Mouse (Mus musculus): Measurements from ENCODE around the gene Rapgef5.

The Rapgef5 gene

DNA sequence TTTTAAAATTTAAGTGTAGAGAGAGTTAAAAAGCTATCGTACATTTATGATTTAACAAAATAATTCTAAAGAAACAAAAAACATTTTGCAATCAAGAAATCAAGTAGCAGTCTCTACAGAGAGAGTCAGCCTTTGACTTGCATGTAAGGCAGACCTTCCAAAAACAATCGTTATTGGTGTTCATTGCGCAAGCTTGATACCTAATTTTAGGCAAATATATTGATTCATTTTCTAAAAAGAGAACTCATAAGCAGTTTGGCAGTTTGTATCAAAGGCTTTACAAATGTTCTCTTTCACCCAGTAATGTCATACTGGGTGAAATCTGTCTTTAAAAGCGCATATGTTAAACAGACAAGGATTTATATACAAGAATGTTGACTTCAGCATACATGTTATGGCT lies 208.7 kb downstream of the Rapgef5 start:
- no peak for DNase-seq

DNA sequence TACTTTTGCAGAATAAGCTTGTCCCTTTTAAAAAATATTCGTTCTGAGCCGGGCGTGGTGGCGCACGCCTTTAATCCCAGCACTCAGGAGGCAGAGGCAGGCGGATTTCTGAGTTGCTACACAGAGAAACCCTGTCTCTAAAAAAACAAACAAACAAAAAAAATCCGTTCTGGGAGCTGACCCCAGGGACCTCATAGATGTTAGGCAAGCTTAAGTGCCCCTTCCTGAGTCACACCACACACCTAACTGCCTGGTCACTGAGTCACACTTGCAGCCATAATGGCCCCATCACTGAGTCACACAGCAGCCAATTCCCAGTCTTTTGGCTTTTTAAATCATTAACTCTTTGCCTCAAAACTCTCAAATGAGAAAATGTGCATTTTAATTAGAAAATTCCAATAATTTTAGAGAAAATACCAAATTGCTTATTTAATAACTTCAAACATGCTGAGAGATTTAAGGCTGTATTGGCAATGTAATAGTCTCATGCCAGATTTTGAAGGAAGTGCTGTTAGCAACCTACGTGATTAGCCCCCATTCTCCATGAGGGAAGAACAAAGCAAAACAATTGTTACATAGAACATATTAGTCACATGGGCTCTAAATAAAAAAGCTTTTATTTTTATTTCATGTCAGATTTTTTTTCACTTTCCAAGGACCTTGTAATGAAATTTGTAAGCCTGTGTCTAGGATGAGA lies 211.3 kb downstream of the Rapgef5 start:
- no peak for DNase-seq

DNA sequence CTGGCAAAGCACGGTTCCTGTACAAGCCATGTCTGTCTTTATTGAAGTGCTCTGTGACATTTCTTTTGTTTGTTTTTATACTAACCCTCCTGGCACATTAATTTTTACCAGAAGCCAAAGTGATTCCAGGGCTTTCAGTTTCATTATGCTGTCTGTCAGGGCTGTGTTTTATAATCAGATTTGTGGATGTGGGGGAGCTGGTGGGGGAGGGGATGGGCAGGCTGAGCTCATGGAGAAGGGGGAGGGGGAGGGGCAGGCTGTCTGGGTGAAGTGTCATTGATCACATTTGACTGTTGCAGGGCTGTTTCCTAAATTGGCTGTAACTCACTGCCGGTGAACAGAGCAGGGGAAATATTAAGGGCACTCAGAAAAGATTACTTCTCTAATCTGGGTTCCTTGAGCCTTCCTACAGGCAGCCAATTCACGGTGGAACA lies 211.9 kb downstream of the Rapgef5 start:
- DNase-seq: no peak

DNA sequence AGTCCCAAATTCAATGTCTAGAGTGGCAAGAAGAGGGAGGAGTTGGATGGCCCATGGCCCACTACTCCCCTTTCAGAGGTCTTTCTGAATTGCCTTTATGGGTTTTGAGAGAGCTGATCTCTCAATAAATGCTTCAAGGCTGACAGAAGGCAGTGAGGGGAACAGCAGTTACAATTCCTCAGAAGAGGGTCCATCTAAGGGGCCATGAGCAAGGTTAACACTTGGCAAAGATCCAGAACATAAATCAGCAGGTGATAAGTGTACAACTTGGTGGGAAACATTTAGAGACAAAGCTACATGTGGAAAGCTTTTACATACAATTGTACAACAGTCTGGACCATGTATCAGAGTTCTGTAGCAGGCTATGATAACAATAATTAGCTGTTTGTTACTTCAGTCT lies 217.3 kb downstream of the Rapgef5 start:
- DNase-seq: no peak

DNA sequence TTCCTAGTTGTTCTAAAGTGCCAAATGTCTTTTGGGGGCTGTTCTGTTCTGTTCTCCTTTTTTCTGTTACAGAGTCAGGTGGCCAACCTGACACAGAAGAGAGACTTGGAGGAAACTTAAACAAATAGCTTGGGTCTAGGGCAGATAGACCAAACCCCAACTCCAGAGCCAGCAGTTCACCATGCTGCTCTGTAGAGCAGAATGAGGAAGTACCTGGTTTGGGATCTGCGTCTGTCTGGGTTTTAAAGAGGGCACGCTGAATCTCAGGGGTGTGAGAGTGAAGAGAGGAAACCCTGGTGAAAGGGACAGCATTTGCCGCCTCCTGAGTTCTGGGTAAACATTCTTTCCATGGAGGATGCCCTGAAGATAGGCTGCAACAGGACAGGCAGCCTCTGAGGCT lies 219.9 kb downstream of the Rapgef5 start:
- no peak for DNase-seq

DNA sequence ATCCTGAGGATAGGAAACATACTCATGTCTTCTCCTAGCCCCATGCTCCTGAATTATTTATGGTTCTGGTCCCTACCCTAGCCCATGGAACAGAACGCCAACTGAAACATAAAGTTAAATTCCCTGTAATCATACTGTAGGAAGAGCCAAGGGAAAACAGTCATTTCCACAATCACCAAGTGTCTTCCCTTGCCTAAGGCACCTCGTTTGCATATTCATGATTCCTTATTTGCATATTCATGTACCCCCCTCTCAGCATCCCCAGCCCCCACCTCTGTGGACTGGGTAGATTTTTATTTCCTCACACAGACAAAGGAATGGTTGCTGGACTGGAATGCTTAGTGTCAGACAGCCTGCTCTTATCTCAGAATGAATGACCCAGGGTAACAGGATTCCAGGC lies 220.6 kb downstream of the Rapgef5 start:
- DNase-seq: no peak

DNA sequence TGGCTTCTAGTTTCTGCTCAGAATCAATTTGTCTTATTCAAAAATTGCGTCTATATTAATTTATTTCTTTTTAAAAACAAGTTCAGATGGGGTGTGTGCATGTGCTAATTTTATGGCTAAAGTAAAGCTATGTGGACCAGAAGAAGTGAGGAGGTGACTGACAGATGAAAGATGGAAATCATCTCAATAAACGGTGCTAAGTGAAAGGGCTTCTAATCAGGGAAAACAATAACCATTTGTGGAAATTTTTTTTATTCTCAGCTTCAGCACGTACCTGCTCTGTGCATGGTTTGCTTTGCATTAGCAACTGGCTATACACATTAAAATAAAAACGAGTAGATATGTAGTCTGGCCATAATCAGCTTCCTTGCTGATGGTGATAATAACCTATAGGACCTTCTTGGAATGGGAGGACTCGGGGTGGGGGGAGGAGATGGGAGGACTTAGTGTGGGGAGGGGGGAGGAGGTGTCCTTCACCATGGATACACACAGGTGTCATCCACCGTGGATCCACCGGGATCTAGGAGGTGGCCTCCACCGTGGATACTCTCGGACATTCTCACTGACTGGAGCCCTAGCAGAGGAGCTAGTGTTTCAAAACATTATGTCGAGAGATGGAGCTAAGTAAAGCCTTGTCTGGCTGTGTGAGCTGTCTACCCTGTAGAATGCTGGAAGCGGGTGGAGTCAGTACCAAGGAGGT lies 221.2 kb downstream of the Rapgef5 start:
- DNase-seq: no peak

DNA sequence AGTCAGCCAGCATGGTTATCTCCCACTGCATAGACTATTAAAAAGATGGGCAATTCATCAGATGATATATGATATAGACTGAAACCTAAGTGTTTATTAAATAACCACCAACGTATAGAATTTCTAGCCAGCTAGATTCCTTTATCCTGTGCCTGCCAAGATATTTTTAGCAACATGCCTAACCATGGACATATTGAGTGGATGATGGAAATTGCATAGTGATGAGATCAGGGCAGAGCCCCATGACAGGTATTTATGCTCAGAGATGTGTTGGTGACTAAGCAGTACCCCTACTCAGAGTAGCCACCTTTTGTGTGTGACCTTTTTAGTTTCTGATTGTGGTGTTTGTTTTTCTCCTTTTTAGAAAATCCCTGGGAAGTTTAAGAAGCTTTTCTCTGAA lies 226.2 kb downstream of the Rapgef5 start:
- DNase-seq: no peak

DNA sequence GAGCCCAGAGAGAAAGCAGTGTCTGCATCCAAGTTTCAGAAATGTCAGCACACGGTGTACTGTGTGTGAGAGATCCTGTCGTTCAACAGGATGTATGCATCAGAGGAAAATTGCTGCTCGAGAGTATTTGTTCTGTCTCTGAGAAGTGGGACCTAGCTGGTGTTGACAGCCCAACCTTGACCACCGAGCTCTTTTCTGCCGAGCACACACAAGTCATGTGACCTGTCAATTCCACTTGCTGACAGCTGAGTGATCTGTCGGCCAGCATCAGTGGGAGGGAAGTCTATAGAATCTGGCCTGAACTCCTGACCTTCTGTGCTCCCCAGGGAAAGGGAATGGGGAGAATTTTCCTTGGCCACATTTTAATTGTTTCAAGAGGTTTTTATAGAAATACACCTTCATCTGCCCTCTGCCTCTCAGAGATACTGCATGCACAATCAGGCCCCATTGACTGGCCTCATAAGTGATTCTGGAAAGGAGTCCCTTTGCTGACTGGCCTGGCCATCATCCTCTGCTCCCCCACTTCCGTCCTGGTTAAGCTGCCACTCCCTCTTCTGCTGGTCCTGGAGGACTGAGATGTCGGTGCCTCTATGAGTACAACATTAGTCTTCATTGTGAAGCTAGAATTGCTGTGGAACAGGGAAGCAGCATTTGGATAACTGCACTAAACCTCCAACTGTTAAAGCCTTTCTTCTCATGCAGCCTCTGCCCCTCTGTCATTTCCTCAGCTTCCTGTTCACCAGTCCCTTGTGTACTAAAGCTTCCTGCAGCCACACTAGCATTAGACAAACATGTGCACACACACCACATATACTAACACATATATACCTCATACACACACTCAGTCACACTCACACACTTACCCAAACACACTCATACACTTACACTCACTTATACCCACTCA lies 228.6 kb downstream of the Rapgef5 start:
- no peak for DNase-seq

DNA sequence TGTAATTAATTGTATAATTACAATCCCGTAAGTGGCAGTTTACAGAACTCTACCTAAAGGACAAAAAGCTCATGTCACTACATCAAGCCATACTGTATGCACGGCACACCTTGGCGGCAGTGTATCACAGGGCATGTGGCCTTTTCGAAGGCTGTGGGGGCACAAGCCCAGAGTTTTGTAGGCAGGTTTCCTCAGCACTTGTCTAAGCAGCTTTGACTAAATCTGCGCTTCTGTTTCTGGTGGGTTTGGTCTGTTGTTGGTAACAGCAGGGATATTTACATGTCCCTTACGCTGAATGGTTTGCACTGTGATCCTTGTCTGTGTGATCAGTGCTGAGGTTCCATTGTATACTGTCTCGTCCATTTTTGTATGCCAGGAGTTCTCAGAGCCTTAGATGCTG lies 230.3 kb downstream of the Rapgef5 start:
- no peak for DNase-seq

DNA sequence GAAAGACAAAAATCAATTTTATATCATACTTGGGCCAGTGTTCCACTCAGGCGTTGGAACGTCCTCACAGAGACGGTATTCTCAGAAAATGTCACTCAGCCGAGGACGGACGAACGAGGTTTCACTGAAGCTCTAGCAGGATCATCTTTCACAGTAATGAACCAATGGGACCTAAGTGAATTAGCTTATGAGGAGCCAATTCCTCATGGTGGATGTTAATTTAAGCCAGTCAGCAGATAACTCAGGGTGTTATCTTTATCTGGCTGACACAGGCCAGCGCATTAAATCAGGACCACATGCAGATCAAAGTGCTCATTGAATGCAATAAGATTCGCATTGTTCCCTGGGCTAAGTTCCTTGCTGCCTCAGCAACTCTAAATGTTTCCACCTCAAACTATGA lies 234.8 kb downstream of the Rapgef5 start:
- no peak for DNase-seq

DNA sequence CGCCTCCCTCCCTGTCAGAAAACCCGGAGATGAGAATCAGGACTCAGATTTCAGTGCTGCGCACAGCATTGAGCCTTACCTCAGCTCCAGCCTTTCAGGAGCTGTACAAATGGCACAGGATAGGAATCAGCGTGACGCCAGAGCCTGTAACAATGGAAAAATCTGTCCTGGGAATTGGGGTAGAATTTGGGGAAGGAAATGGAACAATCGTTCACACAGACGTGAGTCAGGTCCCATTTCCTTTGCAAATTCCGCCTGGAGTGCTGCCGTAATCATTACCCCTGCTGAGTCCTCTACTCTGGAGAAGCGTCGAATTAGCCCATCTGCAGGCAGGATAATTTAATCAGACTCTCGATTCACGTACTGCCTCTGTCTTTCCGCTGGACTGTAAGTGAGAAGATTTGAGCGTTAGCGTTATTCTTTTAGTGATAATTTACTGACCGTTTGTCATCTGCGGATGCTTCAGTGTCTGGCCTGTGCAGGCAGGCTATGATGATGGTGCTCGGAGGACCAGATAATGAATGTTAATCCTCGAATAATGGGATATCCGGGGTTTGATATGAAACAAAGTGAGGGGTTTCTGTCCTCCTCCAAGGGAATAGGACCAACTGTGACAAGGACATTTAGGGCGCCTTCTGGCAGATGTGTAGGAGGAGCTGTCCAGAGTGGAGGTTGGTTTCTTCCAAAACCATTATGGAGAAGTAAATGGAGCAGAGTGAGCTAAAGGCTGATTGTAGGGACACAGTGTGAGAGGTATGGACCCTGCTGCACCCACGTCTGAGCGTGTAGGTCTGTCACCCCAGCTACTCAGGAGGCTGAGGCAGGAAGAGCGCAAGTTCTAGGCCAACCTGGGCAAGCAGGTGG lies 235.5 kb downstream of the Rapgef5 start:
- DNase-seq: peak; percentile 34

DNA sequence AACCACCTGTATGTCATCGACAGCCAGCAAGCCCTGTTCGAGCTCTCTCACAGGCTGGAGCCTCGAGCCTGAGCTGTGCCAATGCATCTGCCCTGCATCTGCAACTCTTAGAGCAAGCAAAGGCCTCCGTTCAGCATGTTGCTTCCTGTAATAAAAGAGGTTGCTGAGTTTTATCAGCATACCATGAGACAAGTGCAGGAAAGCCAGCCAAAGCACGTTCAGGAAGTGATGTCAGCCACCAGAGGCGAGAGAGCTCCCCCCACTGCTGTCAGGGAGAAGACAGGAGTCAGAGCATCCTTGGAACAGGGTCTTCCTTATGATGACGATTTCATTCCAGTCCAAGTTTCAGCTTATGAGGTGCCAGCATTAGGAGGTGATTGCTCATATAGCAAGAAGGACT lies 239.7 kb downstream of the Rapgef5 start:
- peak; percentile 16 for DNase-seq

DNA sequence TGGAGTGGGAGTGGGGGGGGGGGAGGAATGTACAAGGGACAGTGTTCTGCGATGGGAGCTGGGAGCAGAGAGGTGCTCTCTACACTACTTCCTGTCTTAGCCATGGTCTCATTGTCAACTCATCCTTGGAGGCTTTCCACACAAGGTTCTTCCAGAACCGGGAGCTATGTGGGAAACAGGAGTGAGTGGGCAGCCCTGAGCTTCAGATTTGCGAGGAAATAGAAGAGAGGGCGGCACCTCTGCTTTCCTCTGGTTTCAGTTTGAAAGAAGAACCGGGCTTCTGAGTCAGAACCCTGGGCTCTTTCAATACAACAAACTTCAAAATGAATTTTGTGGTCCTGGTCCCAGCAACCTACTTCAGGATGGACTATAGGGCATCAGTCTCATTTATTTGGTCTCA lies 244.1 kb downstream of the Rapgef5 start:
- DNase-seq: no peak

DNA sequence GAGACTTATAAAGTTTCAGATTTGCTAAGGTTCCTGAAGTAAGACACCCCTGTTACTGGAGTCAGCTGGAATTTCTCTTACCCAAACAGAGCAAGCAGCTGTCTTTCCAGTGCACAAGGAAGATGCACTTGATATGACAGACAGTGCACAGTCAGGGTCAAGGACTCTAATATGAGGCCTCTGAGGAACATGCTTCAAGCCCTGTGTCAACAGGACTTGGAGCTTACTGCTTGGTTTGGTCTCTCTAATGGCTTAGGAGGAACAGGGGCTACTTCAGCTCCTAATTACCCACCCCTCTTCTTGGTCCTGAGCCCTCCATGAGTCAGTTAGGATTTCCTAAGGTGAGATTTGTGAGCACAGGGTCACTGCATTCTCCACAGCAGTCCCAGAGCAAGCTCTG lies 244.6 kb downstream of the Rapgef5 start:
- DNase-seq: no peak

DNA sequence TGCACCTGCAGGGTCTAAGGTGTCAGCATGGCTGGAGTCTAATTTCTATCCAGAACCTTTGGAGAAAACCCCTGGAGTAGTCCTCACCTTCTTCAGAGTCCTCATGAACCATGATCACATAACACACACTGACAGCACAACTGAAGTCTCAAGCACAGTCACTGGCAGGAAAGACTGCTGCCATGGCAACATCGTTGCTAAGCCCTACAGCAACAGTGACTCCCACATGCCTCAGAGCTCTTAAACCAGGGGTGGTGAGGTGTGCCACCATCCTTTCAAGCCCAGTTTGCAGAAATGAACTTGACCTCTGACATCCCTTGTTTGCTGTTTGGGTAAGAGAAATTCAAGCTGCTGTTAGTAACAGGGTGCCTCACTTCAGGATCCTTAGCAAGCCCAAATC lies 245.4 kb downstream of the Rapgef5 start:
- no peak for DNase-seq

DNA sequence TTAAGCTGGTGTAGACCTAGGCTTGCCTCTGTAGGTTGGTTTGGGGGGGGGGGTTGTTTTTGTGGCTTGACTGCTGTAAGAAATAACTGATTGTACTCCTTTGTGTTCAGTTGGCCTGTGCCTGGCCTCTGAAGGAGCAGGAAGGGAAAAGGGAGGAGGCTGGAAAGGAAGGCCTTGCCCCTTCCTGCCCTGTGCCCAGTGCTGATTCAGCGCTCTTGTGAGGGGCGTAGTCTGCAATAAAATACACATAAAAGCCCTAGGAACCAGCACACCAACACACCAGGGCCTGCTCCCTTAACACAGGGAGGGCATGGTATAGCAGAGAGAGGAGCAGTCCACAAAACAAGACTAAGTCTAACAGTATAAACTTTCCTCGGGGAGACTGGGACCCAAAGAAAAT lies 247.0 kb downstream of the Rapgef5 start:
- DNase-seq: peak; percentile 27

DNA sequence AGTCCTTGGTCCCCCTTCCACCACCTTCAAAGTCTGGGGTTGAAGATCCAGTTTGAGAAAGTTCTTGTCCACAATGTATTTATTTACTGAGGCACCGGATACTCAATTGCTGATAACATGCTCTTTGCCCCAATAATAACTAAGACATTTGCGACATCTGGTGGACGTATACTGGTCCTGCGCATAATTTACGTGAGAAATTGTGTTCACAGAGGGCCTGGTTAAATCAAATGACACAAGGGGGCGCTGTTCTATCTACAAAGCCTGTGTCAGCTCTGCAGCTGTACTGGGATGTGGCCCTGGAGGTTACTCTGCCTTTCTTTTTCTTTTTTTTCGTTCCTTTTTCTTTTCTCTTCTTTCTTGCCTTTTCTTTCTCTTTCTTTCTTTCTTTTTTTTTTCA lies 248.6 kb downstream of the Rapgef5 start:
- peak; percentile 69 for DNase-seq

DNA sequence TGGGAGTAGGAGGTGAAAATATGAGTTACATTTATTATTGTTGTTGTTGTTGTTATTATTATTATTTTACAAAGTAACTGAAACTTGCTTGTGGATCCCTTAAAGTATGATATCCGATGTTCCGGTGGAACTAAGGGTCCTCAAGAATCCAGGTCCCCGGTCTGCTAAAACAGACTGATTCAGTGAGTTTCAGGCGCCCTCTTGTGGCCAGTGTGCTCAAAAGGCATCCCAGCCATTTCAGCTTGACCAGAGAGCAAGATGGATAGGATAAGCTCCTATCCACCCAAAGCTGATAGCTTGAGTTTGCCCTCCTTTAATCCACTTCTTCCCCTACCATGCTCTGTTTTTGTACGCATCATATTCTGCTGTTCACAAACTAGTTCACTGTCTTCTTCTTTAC lies 252.8 kb downstream of the Rapgef5 start:
- peak; percentile 72 for DNase-seq

DNA sequence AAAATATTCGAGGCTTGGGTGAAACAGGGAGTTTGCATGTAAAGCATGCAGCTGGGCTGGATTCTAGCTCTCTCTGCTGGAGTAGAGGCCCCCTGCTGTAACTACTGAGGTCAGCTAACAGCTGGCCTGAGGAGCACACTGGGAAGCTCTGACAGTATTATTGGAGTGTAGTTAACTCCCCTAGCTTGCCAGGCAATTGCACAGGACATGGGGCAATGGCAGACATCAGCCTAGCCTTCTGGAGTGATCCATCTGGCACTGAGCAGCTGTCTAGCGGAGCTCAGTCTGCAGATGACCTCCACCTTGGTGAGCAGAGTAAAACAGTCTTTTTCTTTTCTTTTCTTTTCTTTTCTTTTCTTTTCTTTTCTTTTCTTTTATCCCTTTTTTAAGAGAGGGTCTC lies 253.9 kb downstream of the Rapgef5 start:
- DNase-seq: no peak

DNA sequence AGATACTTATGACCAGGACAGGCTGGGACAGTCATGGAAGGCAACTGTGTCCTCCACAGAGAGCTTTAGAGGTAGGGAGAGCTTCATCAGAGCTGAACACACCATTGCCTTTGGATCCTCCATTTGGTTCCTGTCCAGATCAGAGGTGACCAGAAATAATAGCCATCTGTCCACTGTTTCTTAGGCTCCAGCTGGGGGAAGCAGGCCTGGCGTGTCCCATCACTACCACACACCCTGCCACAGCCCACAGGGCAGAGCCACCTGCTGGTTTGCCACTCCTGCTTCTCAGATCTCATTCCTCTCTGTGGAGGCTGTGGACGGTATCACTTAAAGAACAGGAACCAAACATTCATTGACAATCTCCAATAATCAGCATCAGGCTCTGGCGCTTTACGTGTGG lies 254.9 kb downstream of the Rapgef5 start:
- DNase-seq: no peak

DNA sequence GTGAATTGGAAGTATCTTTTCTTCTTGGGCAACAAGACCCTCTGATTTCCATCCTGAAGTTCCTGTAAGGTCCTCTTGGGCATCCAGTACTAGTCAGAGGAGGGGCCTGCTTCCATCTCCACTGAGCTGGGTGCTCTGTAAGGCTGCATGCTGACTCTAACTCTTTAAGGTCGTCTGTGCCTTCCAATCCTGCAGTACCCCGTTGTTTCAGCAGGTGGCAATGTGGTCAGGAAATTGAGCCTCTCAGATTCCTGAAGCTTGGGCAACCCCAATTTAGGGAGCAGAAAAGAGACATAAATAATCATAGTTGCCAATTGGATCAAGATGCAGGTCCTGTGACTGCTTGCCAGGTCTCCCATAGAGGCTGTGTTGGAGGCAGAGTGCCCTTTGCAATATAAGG lies 256.4 kb downstream of the Rapgef5 start:
- peak; percentile 66 for DNase-seq

DNA sequence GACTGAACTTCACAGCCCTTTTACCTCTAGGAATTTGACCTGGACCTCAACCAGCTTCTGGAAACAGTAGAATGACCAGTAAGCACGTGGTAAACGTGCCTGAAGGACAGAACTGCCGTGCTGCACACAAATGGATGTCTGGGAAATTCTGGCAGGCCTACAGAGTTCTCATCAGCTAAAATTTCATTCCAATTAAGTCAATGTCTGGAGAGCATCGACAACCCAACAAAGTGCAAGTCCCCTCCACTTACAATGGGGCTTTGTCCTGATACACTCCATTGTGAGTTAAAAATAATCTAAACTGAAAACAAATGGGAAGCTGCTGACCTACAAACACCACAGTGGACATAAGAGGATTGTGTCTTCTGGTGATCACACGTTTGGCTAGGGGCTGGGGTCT lies 260.6 kb downstream of the Rapgef5 start:
- DNase-seq: no peak

Measured in kidney, adult 18-20 months (tissue).